Mouse (Mus musculus): ENCODE measurements around the gene Thsd4. TPM values are rescaled to one million over a fixed set of nuclear protein-coding genes. Genes with fewer than 3 reads are reported as not detected.

Gene Thsd4
- polyA plus RNA-seq, 1 experiment from 2014 or later, result 20.2 TPM

GRCm38 (mm10) chr9:60025919-60026318 is 495.9 kb downstream of the Thsd4 start:
- WGBS, result 82% methylated on average over 6 of the region's 6 CpGs
- Histone ChIP-seq H3K27ac (ENCODE audit: low read length) (no peak overlapping the region), H3K36me3 (ENCODE audit: control insufficient read depth, insufficient read depth, low read length) (no peaks in the 10 kb centered on the region)

GRCm38 (mm10) chr9:60024971-60025370 is 496.9 kb downstream of the Thsd4 start:
- Histone ChIP-seq H3K36me3 (ENCODE audit: control insufficient read depth, insufficient read depth, low read length) (no peaks in the 10 kb centered on the region), H3K9ac (ENCODE audit: low read depth, low read length) (no peak overlapping the region), H3K9me3 (ENCODE audit: control insufficient read depth, low read length) (no peaks in the 10 kb centered on the region), H3K27me3 (replicated peaks; ENCODE audit: control insufficient read depth, insufficient read depth, low read length) (no peaks in the 10 kb centered on the region), H3K4me1 (ENCODE audit: control insufficient read depth, insufficient read depth, low read length) (peaks cover 14% of the 10 kb centered on the region; the same call in 1 of the 2 replicates), H3K27ac (ENCODE audit: low read length) (no peak overlapping the region), H3K4me3 (ENCODE audit: low read length) (no peak overlapping the region), H3K4me2 (ENCODE audit: low read depth, low read length) (no peak overlapping the region)
- ATAC-seq, result no peak
- 20% methylated on average over 5 of the region's 5 CpGs for WGBS

More at GRCm38 (mm10) chr9:60025919-60026318, 495.9 kb downstream of the Thsd4 start:
- Histone ChIP-seq H3K4me1 (ENCODE audit: control insufficient read depth, insufficient read depth, low read length) (peaks cover 14% of the 10 kb centered on the region; the same call in 1 of the 2 replicates), H3K9ac (ENCODE audit: low read depth, low read length) (no peak overlapping the region), H3K4me2 (ENCODE audit: low read depth, low read length) (no peak overlapping the region), H3K4me3 (ENCODE audit: low read length) (no peak overlapping the region), H3K9me3 (ENCODE audit: control insufficient read depth, low read length) (no peaks in the 10 kb centered on the region), H3K27me3 (replicated peaks; ENCODE audit: control insufficient read depth, insufficient read depth, low read length) (no peaks in the 10 kb centered on the region)
- no peak for ATAC-seq

GRCm38 (mm10) chr9:60024545-60024944 is 497.3 kb downstream of the Thsd4 start:
- H3K4me3 ChIP-seq (ENCODE audit: low read length), result no peak overlapping the region
- peak; percentile 52; the same call in 1 of the 2 replicates for ATAC-seq
- no peak overlapping the region for H3K4me2 ChIP-seq (ENCODE audit: low read depth, low read length)
- H3K27ac ChIP-seq (ENCODE audit: low read length), result no peak overlapping the region
- no peaks in the 10 kb centered on the region for H3K36me3 ChIP-seq (ENCODE audit: control insufficient read depth, insufficient read depth, low read length)
- H3K9ac ChIP-seq (ENCODE audit: low read depth, low read length), result no peak overlapping the region
- 10% methylated on average over 5 of the region's 5 CpGs for WGBS
- H3K9me3 ChIP-seq (ENCODE audit: control insufficient read depth, low read length), result no peaks in the 10 kb centered on the region
- peaks cover 14% of the 10 kb centered on the region; the same call in 1 of the 2 replicates for H3K4me1 ChIP-seq (ENCODE audit: control insufficient read depth, insufficient read depth, low read length)
- no peaks in the 10 kb centered on the region for H3K27me3 ChIP-seq (replicated peaks; ENCODE audit: control insufficient read depth, insufficient read depth, low read length)

- no peak overlapping the region for H3K9ac ChIP-seq (ENCODE audit: low read depth, low read length)
- no peak overlapping the region for H3K4me3 ChIP-seq (ENCODE audit: low read length)
- H3K9me3 ChIP-seq (ENCODE audit: control insufficient read depth, low read length), result no peaks in the 10 kb centered on the region
- no peak overlapping the region for H3K27ac ChIP-seq (ENCODE audit: low read length)
- H3K36me3 ChIP-seq (ENCODE audit: control insufficient read depth, insufficient read depth, low read length), result no peaks in the 10 kb centered on the region
- no peaks in the 10 kb centered on the region for H3K27me3 ChIP-seq (replicated peaks; ENCODE audit: control insufficient read depth, insufficient read depth, low read length)
- 81% methylated on average over 3 of the region's 3 CpGs for WGBS
- no peak for ATAC-seq
- no peak overlapping the region for H3K4me2 ChIP-seq (ENCODE audit: low read depth, low read length)
- peaks cover 14% of the 10 kb centered on the region; the same call in 1 of the 2 replicates for H3K4me1 ChIP-seq (ENCODE audit: control insufficient read depth, insufficient read depth, low read length)
Measured at GRCm38 (mm10) chr9:60022331-60022730, 499.5 kb downstream of the Thsd4 start.

GRCm38 (mm10) chr9:60020444-60020843 is 501.4 kb downstream of the Thsd4 start:
- H3K4me2 ChIP-seq (ENCODE audit: low read depth, low read length), result no peak overlapping the region
- H3K4me3 ChIP-seq (ENCODE audit: low read length), result no peak overlapping the region
- no peaks in the 10 kb centered on the region for H3K36me3 ChIP-seq (ENCODE audit: control insufficient read depth, insufficient read depth, low read length)
- H3K9ac ChIP-seq (ENCODE audit: low read depth, low read length), result no peak overlapping the region
- ATAC-seq, result no peak
- no peaks in the 10 kb centered on the region for H3K27me3 ChIP-seq (replicated peaks; ENCODE audit: control insufficient read depth, insufficient read depth, low read length)
- WGBS, result 35% methylated on average over 1 of the region's 1 CpGs
- no peaks in the 10 kb centered on the region for H3K9me3 ChIP-seq (ENCODE audit: control insufficient read depth, low read length)
- peaks cover 13% of the 10 kb centered on the region; the same call in 1 of the 2 replicates for H3K4me1 ChIP-seq (ENCODE audit: control insufficient read depth, insufficient read depth, low read length)
- H3K27ac ChIP-seq (ENCODE audit: low read length), result no peak overlapping the region

- Histone ChIP-seq H3K4me2 (ENCODE audit: low read depth, low read length) (no peak overlapping the region), H3K4me3 (ENCODE audit: low read length) (no peak overlapping the region), H3K4me1 (ENCODE audit: control insufficient read depth, insufficient read depth, low read length) (no peaks in the 10 kb centered on the region), H3K9ac (ENCODE audit: low read depth, low read length) (no peak overlapping the region), H3K9me3 (ENCODE audit: control insufficient read depth, low read length) (no peaks in the 10 kb centered on the region), H3K27ac (ENCODE audit: low read length) (no peak overlapping the region), H3K27me3 (replicated peaks; ENCODE audit: control insufficient read depth, insufficient read depth, low read length) (no peaks in the 10 kb centered on the region), H3K36me3 (ENCODE audit: control insufficient read depth, insufficient read depth, low read length) (no peaks in the 10 kb centered on the region)
- 72% methylated on average over 1 of the region's 1 CpGs for WGBS
- no peak for ATAC-seq
Measured at GRCm38 (mm10) chr9:60010285-60010684, 511.6 kb downstream of the Thsd4 start.

- Histone ChIP-seq H3K9ac (ENCODE audit: low read depth, low read length) (no peak overlapping the region), H3K4me2 (ENCODE audit: low read depth, low read length) (no peak overlapping the region), H3K4me3 (ENCODE audit: low read length) (no peak overlapping the region), H3K9me3 (ENCODE audit: control insufficient read depth, low read length) (no peaks in the 10 kb centered on the region), H3K27ac (ENCODE audit: low read length) (no peak overlapping the region), H3K36me3 (ENCODE audit: control insufficient read depth, insufficient read depth, low read length) (no peaks in the 10 kb centered on the region), H3K4me1 (ENCODE audit: control insufficient read depth, insufficient read depth, low read length) (no peaks in the 10 kb centered on the region), H3K27me3 (replicated peaks; ENCODE audit: control insufficient read depth, insufficient read depth, low read length) (no peaks in the 10 kb centered on the region)
- no peak for ATAC-seq
- WGBS, result 50% methylated on average over 7 of the region's 7 CpGs
Measured at GRCm38 (mm10) chr9:60008936-60009335, 512.9 kb downstream of the Thsd4 start.

- Histone ChIP-seq H3K36me3 (ENCODE audit: control insufficient read depth, insufficient read depth, low read length) (no peaks in the 10 kb centered on the region; the same call in 1 of the 2 replicates), H3K9me3 (ENCODE audit: control insufficient read depth, low read length) (no peaks in the 10 kb centered on the region), H3K4me2 (ENCODE audit: low read depth, low read length) (no peak overlapping the region; the same call in 1 of the 2 replicates), H3K27ac (ENCODE audit: low read length) (no peak overlapping the region), H3K9ac (ENCODE audit: low read depth, low read length) (no peak overlapping the region), H3K27me3 (replicated peaks; ENCODE audit: control insufficient read depth, insufficient read depth, low read length) (no peaks in the 10 kb centered on the region), H3K4me3 (ENCODE audit: low read length) (no peak overlapping the region), H3K4me1 (ENCODE audit: control insufficient read depth, insufficient read depth, low read length) (0 out of 2 replicates have a peak, but pooled peaks cover 6% of the 10 kb centered on the region)
- WGBS, result 63% methylated on average over 8 of the region's 8 CpGs
- no peak for ATAC-seq
Measured at GRCm38 (mm10) chr9:60002323-60002722, 519.5 kb downstream of the Thsd4 start.

GRCm38 (mm10) chr9:60001444-60001843 is 520.4 kb downstream of the Thsd4 start:
- Histone ChIP-seq H3K4me1 (ENCODE audit: control insufficient read depth, insufficient read depth, low read length) (0 out of 2 replicates have a peak, but pooled peaks cover 6% of the 10 kb centered on the region), H3K4me2 (ENCODE audit: low read depth, low read length) (no peak overlapping the region), H3K36me3 (ENCODE audit: control insufficient read depth, insufficient read depth, low read length) (no peaks in the 10 kb centered on the region; the same call in 1 of the 2 replicates), H3K27me3 (replicated peaks; ENCODE audit: control insufficient read depth, insufficient read depth, low read length) (no peaks in the 10 kb centered on the region), H3K9me3 (ENCODE audit: control insufficient read depth, low read length) (no peaks in the 10 kb centered on the region), H3K4me3 (ENCODE audit: low read length) (no peak overlapping the region), H3K27ac (ENCODE audit: low read length) (no peak overlapping the region), H3K9ac (ENCODE audit: low read depth, low read length) (no peak overlapping the region)
- ATAC-seq, result no peak
- 75% methylated on average over 3 of the region's 3 CpGs for WGBS

GRCm38 (mm10) chr9:59997725-59998124 is 524.1 kb downstream of the Thsd4 start:
- Histone ChIP-seq H3K36me3 (ENCODE audit: control insufficient read depth, insufficient read depth, low read length) (no peaks in the 10 kb centered on the region; the same call in 1 of the 2 replicates), H3K4me2 (ENCODE audit: low read depth, low read length) (no peak overlapping the region), H3K4me3 (ENCODE audit: low read length) (no peak overlapping the region), H3K27ac (ENCODE audit: low read length) (no peak overlapping the region), H3K27me3 (replicated peaks; ENCODE audit: control insufficient read depth, insufficient read depth, low read length) (no peaks in the 10 kb centered on the region), H3K4me1 (ENCODE audit: control insufficient read depth, insufficient read depth, low read length) (0 out of 2 replicates have a peak, but pooled peaks cover under 1% of the 10 kb centered on the region), H3K9me3 (ENCODE audit: control insufficient read depth, low read length) (no peaks in the 10 kb centered on the region), H3K9ac (ENCODE audit: low read depth, low read length) (no peak overlapping the region)
- no peak for ATAC-seq
- 90% methylated on average over 4 of the region's 4 CpGs for WGBS
